Mouse (Mus musculus) testis, adult 2 months (tissue): ENCODE results near the gene Susd6.

Source experiments
- CTCF ChIP-seq: fragments of 200-500 bp; IDR thresholded peaks from 2 replicates; pipeline ENCODE4 v1.5.1; 2012; ENCODE audit warnings: low read depth, mild to moderate bottlenecking, inconsistent platforms, low read length, moderate library complexity; ENCODE audit not compliant: control insufficient read depth, insufficient read depth, insufficient replicate concordance
- POLR2A ChIP-seq: fragments of 200-500 bp; IDR thresholded peaks from 2 replicates; pipeline ENCODE4 v1.6.1; 2012; ENCODE audit warnings: low read depth, mild to moderate bottlenecking, inconsistent platforms, low read length, moderate library complexity; ENCODE audit not compliant: control insufficient read depth

GRCm38 (mm10) chr12:80801443-80801842, 11.1 kb downstream of the Susd6 start:
- no peak for TF ChIP-seq POLR2A
- TF ChIP-seq CTCF = no peak
